Comparison of ENCODE assay signal across 15 mouse cellular contexts in genomic region chr19:16949341-16949740, GRCm38 (mm10).
"Had no signal": no experiment of that assay in that cellular context is flagged by ENCODE, and none has a peak within 500 bp of the region (broad histone marks: within the 10 kb centered on the region; RNA-seq: fewer than 3 reads in every experiment).

No protein-coding gene starts in this region.

- H3K4me1 ChIP-seq: neural tube, embryonic 13.5 days; neural tube, embryonic 15.5 days; stomach, embryonic 15.5 days had no signal

- H3K4me3 ChIP-seq: neural tube, embryonic 13.5 days; neural tube, embryonic 15.5 days; stomach, embryonic 15.5 days had no signal

- H3K27ac ChIP-seq: neural tube, embryonic 13.5 days; neural tube, embryonic 15.5 days; stomach, embryonic 15.5 days; stomach, postnatal 0 days had no signal

- H3K27me3 ChIP-seq: neural tube, embryonic 15.5 days had no signal

- H3K36me3 ChIP-seq: neural tube, embryonic 13.5 days; neural tube, embryonic 15.5 days; stomach, embryonic 15.5 days had no signal

- DNase-seq: right cerebral cortex, adult 18-20 months; right cerebral cortex, postnatal 14 days; right cerebral cortex, postnatal 25 days; right cerebral cortex, postnatal 4 days; spleen, adult 18-20 months; thymus, adult 18-20 months; thymus, adult 2 months; thymus, postnatal 14 days; thymus, postnatal 25 days; thymus, postnatal 36 days; thymus, postnatal 4 days had no signal

- H3K9me3 ChIP-seq: neural tube, embryonic 13.5 days; neural tube, embryonic 15.5 days; stomach, embryonic 15.5 days had no signal

- H3K9ac ChIP-seq: neural tube, embryonic 13.5 days; neural tube, embryonic 15.5 days; stomach, embryonic 15.5 days had no signal

- H3K4me2 ChIP-seq: neural tube, embryonic 13.5 days; neural tube, embryonic 15.5 days; stomach, embryonic 15.5 days had no signal
